In the genomic region with DNA sequence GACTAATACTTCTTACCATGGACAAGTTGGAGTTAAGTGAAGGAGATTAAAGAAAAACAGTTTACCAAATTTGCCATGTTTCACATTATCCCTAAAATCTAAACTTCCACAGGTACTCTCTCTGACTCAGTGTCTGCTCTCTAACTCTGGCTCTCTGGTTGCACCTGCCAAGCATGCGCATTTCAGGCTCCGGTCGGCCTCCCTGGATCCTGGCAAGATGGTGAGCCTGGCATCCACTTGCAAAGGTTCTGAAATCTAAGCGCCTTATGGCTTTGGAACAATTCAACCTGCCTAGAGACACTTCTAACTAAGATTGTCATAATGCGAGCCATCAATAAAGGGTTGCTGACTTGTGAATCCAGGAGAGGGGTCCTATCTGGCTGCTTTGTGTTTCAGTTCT, we compare ENCODE assay signal across 27 mouse cellular contexts.
"Had no signal": no experiment of that assay in that cellular context is flagged by ENCODE, and none has a peak within 500 bp of the region (broad histone marks: within the 10 kb centered on the region; RNA-seq: fewer than 3 reads in every experiment).

No protein-coding gene starts in this region.

- DNase-seq: gastrocnemius, postnatal 14 days; gastrocnemius, postnatal 36 days; heart, adult 11 months; heart, adult 2 months; heart, postnatal 14 days; heart, postnatal 36 days; kidney, adult 11 months; kidney, adult 2 months; kidney, adult 9 months; kidney, postnatal 14 days; kidney, postnatal 36 days; layer of hippocampus, adult 9-11 months; layer of hippocampus, postnatal 36 days; left cerebral cortex, postnatal 4 days had no signal

- ATAC-seq: hindbrain, postnatal 0 days; intestine, embryonic 16.5 days; liver, embryonic 12.5 days had no signal

- H3K4me3 ChIP-seq: heart, adult 2 months; heart, embryonic 13.5 days; heart, embryonic 15.5 days; hindbrain, embryonic 13.5 days; hindbrain, embryonic 15.5 days; kidney, embryonic 15.5 days; limb, embryonic 13.5 days; limb, embryonic 15.5 days; liver, embryonic 12.5 days had no signal

- H3K9ac ChIP-seq: heart, embryonic 13.5 days; heart, embryonic 15.5 days; hindbrain, embryonic 13.5 days; hindbrain, embryonic 15.5 days; kidney, embryonic 15.5 days; limb, embryonic 13.5 days; limb, embryonic 15.5 days; liver, embryonic 12.5 days; liver, embryonic 14.5 days had no signal

- H3K4me2 ChIP-seq: heart, embryonic 11.5 days; heart, embryonic 13.5 days; heart, embryonic 15.5 days; hindbrain, embryonic 13.5 days; hindbrain, embryonic 15.5 days; kidney, embryonic 15.5 days; limb, embryonic 13.5 days; limb, embryonic 15.5 days; liver, embryonic 12.5 days had no signal

- H3K27me3 ChIP-seq: heart, embryonic 13.5 days; heart, embryonic 15.5 days; hindbrain, embryonic 13.5 days; hindbrain, embryonic 15.5 days; kidney, embryonic 15.5 days; limb, embryonic 13.5 days; limb, embryonic 15.5 days; liver, embryonic 12.5 days had no signal

- H3K9me3 ChIP-seq: heart, embryonic 13.5 days; heart, embryonic 15.5 days; hindbrain, embryonic 13.5 days; hindbrain, embryonic 15.5 days; kidney, embryonic 15.5 days; limb, embryonic 13.5 days; limb, embryonic 15.5 days; liver, embryonic 12.5 days had no signal

- H3K27ac ChIP-seq: hindbrain, embryonic 13.5 days; hindbrain, embryonic 15.5 days; hindbrain, postnatal 0 days; kidney, embryonic 15.5 days; kidney, postnatal 0 days; limb, embryonic 13.5 days; limb, embryonic 15.5 days; liver, embryonic 12.5 days; liver, embryonic 14.5 days had no signal

- H3K36me3 ChIP-seq: hindbrain, embryonic 13.5 days; hindbrain, embryonic 15.5 days had no signal
